Mouse (Mus musculus) intestine, embryonic 16.5 days (tissue): ENCODE data around the gene Slc26a8. TPM values are rescaled to one million over a fixed set of nuclear protein-coding genes. Genes with fewer than 3 reads are reported as not detected.

Experiments
- ATAC-seq: fragments of 200-750 bp; cut with Nextera tagmentation; 2 replicates; pipeline ENCODE4 v1.8.0; 2017; ENCODE audit warnings: moderate TSS enrichment, moderate library complexity
- H3K27ac ChIP-seq: fragments of 300-500 bp; sonication (generic); 2 replicates; pipeline ENCODE4 v1.5.1; 2014; ENCODE audit warnings: mild to moderate bottlenecking, low read length
- H3K27me3 ChIP-seq: fragments of 300-500 bp; sonication (generic); replicated peaks from 2 replicates; pipeline ENCODE4 v1.6.1; 2014; ENCODE audit warnings: low read length, control low read depth, mixed read lengths; ENCODE audit not compliant: control insufficient read depth, insufficient read depth
- H3K36me3 ChIP-seq: fragments of 300-500 bp; sonication (generic); 2 replicates; pipeline ENCODE4 v1.6.1; 2014; ENCODE audit warnings: low read length, control low read depth; ENCODE audit not compliant: control insufficient read depth, insufficient read depth
- H3K4me1 ChIP-seq: fragments of 300-500 bp; sonication (generic); 2 replicates; pipeline ENCODE4 v1.6.1; 2014; ENCODE audit warnings: low read length, control low read depth, mixed read lengths; ENCODE audit not compliant: control insufficient read depth, insufficient read depth
- H3K4me2 ChIP-seq: fragments of 300-500 bp; sonication (generic); 2 replicates; pipeline ENCODE4 v1.6.1; 2014; ENCODE audit warnings: low read depth, low read length, control low read depth
- H3K4me3 ChIP-seq: fragments of 300-500 bp; sonication (generic); 2 replicates; pipeline ENCODE4 v1.5.1; 2014; ENCODE audit warnings: mild to moderate bottlenecking, low read length
- H3K9ac ChIP-seq: fragments of 300-500 bp; sonication (generic); 2 replicates; pipeline ENCODE4 v1.6.1; 2014; ENCODE audit warnings: low read depth, low read length
- H3K9me3 ChIP-seq: fragments of 300-500 bp; sonication (generic); 2 replicates; pipeline ENCODE4 v1.6.1; 2016; ENCODE audit warnings: low read length, control low read depth; ENCODE audit not compliant: control insufficient read depth
- WGBS: fragments of 180-500 bp; shearing (Covaris S2); extraction: QIAGEN DNeasy Blood & Tissue Kit; methylation state at CpG from one replicate; pipeline ENCODE4 v1.1.7; 2014; 5-methylcytosine and 5-hydroxymethylcytosine counted together
- polyA plus RNA-seq: library from polyadenylated mRNA; unstranded; fragments of >200 nt; fragmentation: Nextera tagmentation; extraction: Ambion mirVana; gene quantifications from 2 replicates; pipeline ENCODE4 v1.2.1, GENCODE M21; 2015

Slc26a8 gene
- polyA plus RNA-seq, 1 experiment from 2014 or later = 0.28 TPM

DNA sequence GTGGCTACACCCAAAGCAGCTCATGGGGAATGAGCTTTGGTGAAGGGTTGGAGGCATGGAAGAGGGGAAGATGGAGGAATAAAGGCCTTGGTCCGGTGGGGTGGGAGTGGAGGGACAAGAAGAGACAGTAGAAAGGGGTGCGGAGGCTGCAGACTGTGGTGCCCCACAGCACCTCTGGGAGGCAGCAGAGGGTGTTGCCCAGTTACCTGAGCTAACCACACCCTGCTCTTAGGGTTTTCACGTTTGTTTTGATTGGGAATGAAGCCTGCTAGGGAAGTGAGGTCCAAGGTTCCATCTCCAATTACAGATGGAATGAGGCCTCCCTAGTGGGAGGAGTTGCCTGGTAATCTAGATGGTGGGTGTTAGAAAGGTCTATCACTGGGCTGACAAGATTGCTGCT lies 60.9 kb downstream of the Slc26a8 start:
- Histone ChIP-seq H3K27ac (no peak overlapping the region), H3K4me1 (peaks cover 12% of the 10 kb centered on the region), H3K9me3 (no peaks in the 10 kb centered on the region), H3K36me3 (no peaks in the 10 kb centered on the region), H3K9ac (no peak overlapping the region), H3K4me2 (no peak overlapping the region), H3K4me3 (no peak overlapping the region), H3K27me3 (no peaks in the 10 kb centered on the region)
- 42% methylated on average over 3 of the region's 3 CpGs for WGBS
- peak; percentile 89 for ATAC-seq

DNA sequence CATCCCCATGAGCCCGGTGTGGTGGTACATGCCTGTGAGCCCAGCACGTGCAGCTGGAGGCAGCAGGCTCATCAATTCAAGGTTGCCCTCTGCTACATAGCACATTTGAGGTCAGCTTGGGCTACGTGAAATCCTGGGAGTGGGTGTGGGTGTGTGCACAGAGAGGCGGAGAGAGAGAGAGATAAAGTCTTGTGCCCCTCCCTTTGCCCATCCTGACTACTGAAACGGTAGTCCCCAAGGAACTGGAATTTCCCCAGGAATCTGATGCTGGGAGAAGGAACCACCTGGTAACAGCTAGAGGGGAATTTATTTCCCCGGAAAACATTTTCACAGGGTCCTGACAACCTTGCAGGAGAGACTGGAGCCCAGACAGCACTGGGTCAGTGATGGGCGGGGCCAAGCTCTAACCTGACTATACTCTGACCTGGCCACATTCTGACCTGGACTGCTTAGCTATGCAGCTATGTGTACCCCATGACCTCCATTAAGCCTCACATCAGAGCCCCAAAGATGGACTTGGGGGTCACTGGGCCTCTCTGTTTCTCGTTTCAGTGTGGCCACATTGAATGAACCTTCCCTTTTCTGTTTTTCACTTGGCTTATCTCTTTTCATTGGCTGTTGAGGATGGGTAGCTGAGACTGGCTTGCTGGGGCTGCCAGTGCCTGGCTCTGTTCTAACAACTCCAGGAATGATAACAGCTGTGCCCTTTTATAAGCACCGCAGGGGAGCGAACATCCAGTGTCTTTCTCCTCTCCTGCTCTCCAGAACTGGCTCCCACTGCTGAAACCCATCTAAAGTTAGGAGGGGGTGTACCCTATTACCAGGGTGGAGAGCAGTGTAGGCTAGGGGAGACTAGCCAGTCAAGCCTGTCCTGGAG lies 61.5 kb downstream of the Slc26a8 start:
- Histone ChIP-seq H3K9me3 (no peaks in the 10 kb centered on the region), H3K27me3 (no peaks in the 10 kb centered on the region), H3K4me3 (no peak overlapping the region), H3K9ac (no peak overlapping the region), H3K27ac (no peak overlapping the region), H3K4me2 (no peak overlapping the region), H3K4me1 (peaks cover 12% of the 10 kb centered on the region), H3K36me3 (no peaks in the 10 kb centered on the region)
- 37% methylated on average over 10 of the region's 10 CpGs for WGBS
- peak; percentile 45; the same call in 1 of the 2 replicates for ATAC-seq

DNA sequence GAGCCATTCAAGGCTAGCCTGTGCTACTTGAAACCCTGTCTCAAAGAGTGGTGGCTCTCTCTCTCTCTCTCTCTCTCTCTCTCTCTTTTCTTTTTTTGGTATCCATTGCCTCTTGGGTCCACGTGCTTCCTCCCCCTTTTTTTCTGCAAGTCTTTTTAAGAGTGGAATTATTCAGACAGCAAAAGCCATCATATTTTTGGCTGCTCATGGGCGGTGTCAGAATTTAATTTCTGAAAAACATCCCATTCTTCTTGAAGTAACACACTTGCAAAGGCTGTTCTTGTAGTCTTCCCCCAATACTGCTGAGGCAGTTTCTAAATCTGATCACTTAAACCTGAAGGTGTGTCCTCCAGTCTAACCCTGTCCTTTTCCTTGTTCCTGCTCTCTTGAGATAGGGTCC lies 63.1 kb downstream of the Slc26a8 start:
- Histone ChIP-seq H3K36me3 (no peaks in the 10 kb centered on the region), H3K27me3 (no peaks in the 10 kb centered on the region), H3K4me2 (no peak overlapping the region), H3K4me1 (peaks cover 16% of the 10 kb centered on the region), H3K27ac (no peak overlapping the region), H3K9ac (no peak overlapping the region), H3K4me3 (no peak overlapping the region), H3K9me3 (no peaks in the 10 kb centered on the region)
- ATAC-seq = no peak
- 86% methylated on average over 2 of the region's 2 CpGs for WGBS

DNA sequence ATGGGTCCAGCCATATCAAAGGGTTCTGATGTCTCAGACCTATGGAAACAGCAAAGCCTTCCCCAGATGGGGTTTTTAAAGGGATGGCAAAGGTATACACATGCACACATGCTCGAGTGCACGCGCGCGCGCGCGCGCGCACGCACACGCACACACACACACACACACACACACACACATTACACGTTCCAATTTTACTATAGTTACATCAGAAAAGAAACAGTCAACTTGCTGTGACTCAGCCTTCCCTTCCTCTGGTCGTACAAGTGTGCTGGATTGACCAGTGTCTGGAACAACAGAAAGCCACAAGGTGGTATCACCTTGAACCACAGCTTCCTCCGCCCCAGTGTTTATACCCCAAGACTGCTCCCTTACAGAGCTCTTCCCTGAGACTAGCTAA lies 64.7 kb downstream of the Slc26a8 start:
- Histone ChIP-seq H3K9ac (no peak overlapping the region), H3K27ac (no peak overlapping the region), H3K4me2 (no peak overlapping the region), H3K9me3 (no peaks in the 10 kb centered on the region), H3K4me3 (no peak overlapping the region), H3K4me1 (peaks cover 25% of the 10 kb centered on the region), H3K36me3 (no peaks in the 10 kb centered on the region), H3K27me3 (no peaks in the 10 kb centered on the region)
- no peak for ATAC-seq
- WGBS = 89% methylated on average over 15 of the region's 15 CpGs

DNA sequence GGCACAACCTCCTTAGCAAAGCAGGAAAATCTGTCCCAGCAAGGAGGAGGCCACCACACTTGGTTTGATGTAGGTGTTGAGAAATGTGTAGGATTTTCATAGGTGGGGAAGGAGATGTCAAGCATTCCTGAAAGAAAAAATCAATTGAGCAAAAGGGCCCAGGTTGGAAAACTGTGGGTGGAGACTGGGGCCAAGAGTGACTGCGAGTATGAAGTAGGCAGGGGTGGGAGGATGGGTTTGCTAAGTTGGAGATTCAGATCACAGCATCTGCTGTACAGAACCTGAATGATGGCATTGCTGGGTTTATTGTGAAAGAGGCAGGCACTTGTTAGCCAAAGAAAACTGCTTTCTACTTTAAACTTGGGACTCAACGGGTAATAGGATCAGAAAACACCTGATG lies 65.2 kb downstream of the Slc26a8 start:
- Histone ChIP-seq H3K4me2 (no peak overlapping the region), H3K9ac (no peak overlapping the region), H3K4me1 (peaks cover 25% of the 10 kb centered on the region), H3K4me3 (no peak overlapping the region), H3K36me3 (no peaks in the 10 kb centered on the region), H3K27ac (no peak overlapping the region), H3K27me3 (no peaks in the 10 kb centered on the region), H3K9me3 (no peaks in the 10 kb centered on the region)
- 70% methylated on average over 2 of the region's 2 CpGs for WGBS
- ATAC-seq = no peak

DNA sequence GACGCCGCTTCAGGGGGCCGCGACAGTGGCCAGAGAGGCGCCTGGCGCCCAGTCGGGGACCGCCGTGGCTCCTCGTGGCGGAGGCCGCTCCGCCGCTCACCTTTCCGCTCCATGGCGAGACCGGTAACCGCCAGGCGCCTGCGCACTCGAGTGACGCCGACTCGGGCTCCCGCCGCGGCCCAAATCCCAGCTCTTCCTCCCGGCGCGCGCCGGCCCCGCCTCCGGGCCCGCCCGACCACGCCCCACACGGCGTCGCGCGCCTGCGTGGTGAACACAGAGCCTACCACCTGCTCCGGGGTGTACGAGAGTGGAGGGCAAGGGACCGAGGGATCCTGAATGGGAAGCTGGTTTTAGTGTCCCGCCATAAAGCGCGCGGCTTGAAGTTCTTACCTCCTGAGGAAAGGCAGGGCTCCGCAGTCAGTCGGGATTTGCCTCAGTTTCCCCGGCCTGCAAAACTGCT lies 67.7 kb downstream of the Slc26a8 start, which contains the start of gene Srpk1:
Gene Srpk1, minus strand, starts transcription at position 410 of the 460 bp plus-strand sequence.
- Histone ChIP-seq H3K9ac (peak within 1 kb of the TSS; percentile 94), H3K9me3 (no peaks in the 10 kb centered on the region), H3K4me3 (peak within 1 kb of the TSS; percentile 99), H3K36me3 (no peaks in the 10 kb centered on the region), H3K4me1 (peaks cover 17% of the 10 kb centered on the region), H3K4me2 (peak within 1 kb of the TSS; percentile 70), H3K27ac (peak within 1 kb of the TSS; percentile 94), H3K27me3 (no peaks in the 10 kb centered on the region)
- ATAC-seq = peak; percentile 94
- under 1% methylated on average over 52 of the region's 53 CpGs for WGBS

DNA sequence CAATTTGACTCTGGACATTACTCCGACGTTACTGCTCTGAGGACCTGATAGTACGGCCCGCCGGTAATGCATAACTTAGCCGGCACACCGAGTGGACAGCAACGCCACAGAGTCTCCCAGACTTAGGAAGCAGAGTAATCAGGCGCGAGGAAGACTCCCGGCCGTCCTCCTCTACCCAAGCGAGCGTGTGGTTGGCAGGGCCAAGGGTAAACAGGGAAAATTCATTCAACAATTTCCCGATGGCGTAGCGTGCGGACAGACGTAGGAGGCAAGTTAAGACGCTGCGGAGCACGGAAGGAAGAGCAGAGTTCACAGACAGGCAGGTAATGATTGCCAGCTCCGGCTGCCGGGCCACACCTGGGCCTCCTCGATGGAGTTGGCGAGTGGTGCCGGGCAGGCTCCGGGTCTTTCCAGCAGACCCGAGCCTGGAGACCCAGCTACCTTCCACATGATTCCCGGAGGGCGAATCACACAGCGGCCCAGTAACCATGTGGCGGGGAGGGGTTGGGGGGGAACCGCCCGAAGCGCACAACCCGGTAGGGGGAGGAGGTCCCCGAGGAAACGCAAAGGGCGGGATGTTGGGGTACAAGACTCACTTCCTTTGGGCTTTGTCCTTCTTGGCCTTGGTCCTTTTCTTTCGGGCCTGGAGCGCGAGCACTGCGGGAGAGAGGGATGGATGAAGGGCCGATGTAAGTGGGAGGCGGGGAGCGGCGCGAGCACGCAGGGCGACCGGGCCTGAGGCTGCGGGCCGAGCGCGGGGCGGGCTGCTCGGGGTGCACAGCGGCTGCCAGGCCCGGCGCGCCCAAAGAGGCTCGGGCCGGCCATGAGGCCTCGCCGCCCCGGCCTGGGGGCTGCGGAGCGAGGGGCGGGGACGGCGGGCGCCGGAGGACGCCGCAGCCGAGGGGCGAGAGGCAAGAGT lies 68.4 kb downstream of the Slc26a8 start:
- H3K36me3 ChIP-seq = no peaks in the 10 kb centered on the region
- H3K27ac ChIP-seq = peak overlapping the region; percentile 94
- H3K9ac ChIP-seq = peak overlapping the region; percentile 94
- peak; percentile 73 for ATAC-seq
- peaks cover 17% of the 10 kb centered on the region for H3K4me1 ChIP-seq
- no peaks in the 10 kb centered on the region for H3K27me3 ChIP-seq
- no peaks in the 10 kb centered on the region for H3K9me3 ChIP-seq
- H3K4me3 ChIP-seq = peak overlapping the region; percentile 99
- peak overlapping the region; percentile 70 for H3K4me2 ChIP-seq
- WGBS = under 1% methylated on average over 76 of the region's 78 CpGs

DNA sequence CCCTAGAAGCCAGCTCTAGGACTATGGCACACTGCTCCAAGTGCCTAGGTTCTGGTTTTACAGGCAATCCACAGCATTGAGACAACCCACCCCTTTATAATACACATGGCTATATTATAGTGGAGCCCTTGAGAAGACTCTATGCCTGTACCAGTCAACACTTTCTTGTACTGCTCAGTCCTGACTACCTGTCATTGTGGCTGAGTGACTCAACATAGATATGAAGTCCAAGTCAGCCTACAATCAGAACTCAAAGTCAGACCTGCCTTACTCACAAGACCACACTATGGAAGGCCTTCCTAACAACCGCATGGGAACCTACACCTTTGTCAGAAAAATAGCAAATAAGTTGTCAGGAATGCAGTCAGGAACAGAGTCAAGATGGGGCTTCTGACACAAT lies 71.3 kb downstream of the Slc26a8 start:
- Histone ChIP-seq H3K27ac (no peak overlapping the region), H3K27me3 (no peaks in the 10 kb centered on the region), H3K4me3 (no peak overlapping the region), H3K4me2 (no peak overlapping the region), H3K9ac (no peak overlapping the region), H3K4me1 (peaks cover 26% of the 10 kb centered on the region), H3K9me3 (no peaks in the 10 kb centered on the region), H3K36me3 (no peaks in the 10 kb centered on the region)
- WGBS = 96% methylated on average over 1 of the region's 1 CpGs
- no peak for ATAC-seq

DNA sequence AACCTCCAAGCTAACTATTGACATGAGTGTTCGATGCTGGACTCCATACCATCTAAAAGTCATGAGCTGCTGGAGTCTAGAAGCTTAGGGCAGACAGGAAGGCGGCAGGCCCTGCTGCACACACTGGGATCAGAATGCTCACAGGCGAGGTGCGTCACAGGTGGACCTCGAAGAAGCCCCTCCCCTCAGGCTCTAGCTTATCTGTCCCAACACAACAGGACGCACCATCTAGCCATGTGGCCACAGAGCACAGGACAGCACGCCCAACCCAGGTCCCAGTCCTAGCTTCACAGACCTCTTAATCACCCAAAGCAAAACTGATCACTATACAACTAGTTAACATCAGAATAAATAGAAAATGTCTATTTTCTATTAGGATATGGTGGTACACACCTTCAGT lies 71.9 kb downstream of the Slc26a8 start:
- Histone ChIP-seq H3K4me3 (no peak overlapping the region), H3K4me2 (no peak overlapping the region), H3K36me3 (no peaks in the 10 kb centered on the region), H3K4me1 (peaks cover 26% of the 10 kb centered on the region), H3K9me3 (no peaks in the 10 kb centered on the region), H3K9ac (no peak overlapping the region), H3K27ac (no peak overlapping the region), H3K27me3 (no peaks in the 10 kb centered on the region)
- no peak for ATAC-seq
- 66% methylated on average over 7 of the region's 7 CpGs for WGBS
